Mouse (Mus musculus) right cerebral cortex, postnatal 4 days (tissue): Measurements from ENCODE around the gene Sar1b.

Experiments
- DNase-seq: peaks from one replicate; pipeline ENCODE4 v3.0.0-alpha.2; 2022

Gene Sar1b

GRCm38 (mm10) chr11:51831962-51832909, 68.7 kb downstream of the Sar1b start:
- DNase-seq: no peak

- no peak for DNase-seq
Observed at GRCm38 (mm10) chr11:51832992-51833391, 69.5 kb downstream of the Sar1b start.

GRCm38 (mm10) chr11:51833393-51834066, 70.0 kb downstream of the Sar1b start:
- no peak for DNase-seq

DNA sequence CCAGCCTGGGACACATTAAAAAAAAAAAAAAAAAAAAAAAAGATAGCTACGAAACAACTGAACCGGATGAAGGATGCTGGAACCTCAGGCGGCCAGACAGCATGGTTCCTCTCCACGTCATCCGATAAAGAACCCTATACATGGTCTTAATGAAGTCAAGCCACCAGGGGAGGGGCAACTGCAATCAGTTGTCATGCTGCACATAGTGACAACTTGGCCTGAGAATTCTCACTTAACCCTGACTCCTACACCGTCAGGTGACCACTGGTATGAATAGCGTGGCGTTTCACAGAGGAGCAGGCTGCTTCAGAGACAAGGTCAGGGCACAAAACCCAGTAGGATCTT, 70.6 kb downstream of the Sar1b start:
- DNase-seq: no peak

DNA sequence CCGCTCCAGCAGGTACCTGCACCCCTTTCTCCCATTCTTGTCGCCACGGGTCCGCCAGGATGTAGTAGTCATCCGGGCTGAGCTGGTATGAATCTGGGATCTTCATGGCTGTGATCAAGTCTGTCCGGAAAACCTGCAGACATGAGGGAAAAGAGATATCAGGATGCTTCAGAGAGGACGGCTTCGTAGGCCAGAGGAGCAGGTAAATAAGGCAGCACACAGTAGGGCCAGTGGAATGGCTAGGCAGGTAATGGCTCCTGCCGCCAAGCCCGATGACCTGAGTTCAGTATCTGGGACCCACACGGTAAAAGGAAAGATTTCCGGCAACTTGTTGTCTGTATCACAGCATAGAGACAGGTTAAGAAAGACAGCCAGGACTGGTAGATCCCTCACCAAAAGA, 72.1 kb downstream of the Sar1b start:
- no peak for DNase-seq

DNA sequence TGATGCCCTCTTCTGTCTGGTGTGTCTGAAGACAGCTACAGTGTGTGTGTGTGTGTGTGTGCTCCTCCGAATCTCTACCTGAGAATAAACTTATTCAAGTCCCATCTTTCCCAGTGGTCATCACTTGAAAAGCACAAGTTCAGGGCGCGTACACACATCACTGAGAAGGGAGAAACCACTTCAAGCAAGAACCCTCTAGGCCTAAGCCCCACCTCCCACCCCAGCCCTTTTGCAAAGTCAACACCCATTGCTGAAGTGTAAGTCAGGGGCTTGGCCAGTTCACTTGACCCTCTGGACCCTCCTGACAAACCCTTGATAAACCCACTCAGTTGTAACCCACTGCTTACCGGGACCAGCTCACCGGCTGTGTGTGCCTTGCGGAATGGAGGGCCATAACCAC, 73.0 kb downstream of the Sar1b start:
- no peak for DNase-seq

GRCm38 (mm10) chr11:51837164-51838153, 74.0 kb downstream of the Sar1b start:
- no peak for DNase-seq

GRCm38 (mm10) chr11:51839106-51839505, 75.6 kb downstream of the Sar1b start:
- no peak for DNase-seq

GRCm38 (mm10) chr11:51839973-51840372, 76.5 kb downstream of the Sar1b start:
- DNase-seq: no peak

GRCm38 (mm10) chr11:51840657-51841056, 77.2 kb downstream of the Sar1b start:
- DNase-seq: no peak

DNA sequence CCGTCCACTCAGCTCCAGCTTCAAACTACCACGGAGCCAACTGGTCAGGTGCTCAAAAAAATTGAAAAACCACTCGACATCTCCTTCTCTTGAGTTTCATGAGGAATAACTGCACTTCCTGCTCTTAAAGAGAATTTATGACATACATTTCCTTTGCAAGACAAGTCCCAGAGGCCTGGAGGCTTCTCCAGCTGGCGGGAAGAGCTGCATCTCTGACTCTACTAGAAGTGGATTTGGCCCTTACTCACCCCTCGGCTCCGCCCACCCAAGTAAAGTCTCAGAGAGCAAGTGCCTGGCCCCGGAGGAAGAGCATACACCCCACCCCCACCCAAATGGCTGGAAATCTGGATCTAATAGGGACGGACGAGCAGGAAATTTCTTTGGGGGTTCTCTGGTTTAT, 77.7 kb downstream of the Sar1b start:
- DNase-seq: no peak
